Mouse (Mus musculus) forebrain, embryonic 10.5 days (tissue): ENCODE results near the gene Pbld1. TPM values are rescaled to one million over a fixed set of nuclear protein-coding genes. Genes with fewer than 3 reads are reported as not detected.

Experiments used
- DNase-seq: peaks from one replicate; pipeline ENCODE4 v3.0.0-alpha.2; 2017; ENCODE audit warnings: low spot score; ENCODE audit errors: extremely low spot score
- H3K27ac ChIP-seq: fragments of 300-500 bp; sonication (generic); 2 replicates; pipeline ENCODE4 v1.5.1; 2016; ENCODE audit warnings: mild to moderate bottlenecking
- H3K27me3 ChIP-seq: fragments of 300-500 bp; sonication (generic); 2 replicates; pipeline ENCODE4 v1.6.1; 2016; ENCODE audit warnings: mild to moderate bottlenecking; ENCODE audit not compliant: poor library complexity, severe bottlenecking
- H3K36me3 ChIP-seq: fragments of 300-500 bp; sonication (generic); replicated peaks from 2 replicates; pipeline ENCODE4 v1.6.1; 2016; ENCODE audit warnings: mild to moderate bottlenecking, moderate library complexity
- H3K4me1 ChIP-seq: fragments of 300-500 bp; sonication (generic); 2 replicates; pipeline ENCODE4 v1.6.1; 2016
- H3K4me3 ChIP-seq: fragments of 300-500 bp; sonication (generic); 2 replicates; pipeline ENCODE4 v1.5.1; 2016; ENCODE audit warnings: mild to moderate bottlenecking, moderate library complexity
- H3K9me3 ChIP-seq: fragments of 300-500 bp; sonication (generic); 2 replicates; pipeline ENCODE4 v1.6.1; 2016; ENCODE audit warnings: mild to moderate bottlenecking, moderate library complexity
- WGBS: fragments of 180-500 bp; shearing (Covaris S2); methylation state at CpG from one replicate; pipeline ENCODE4 v1.1.7; 2016; 5-methylcytosine and 5-hydroxymethylcytosine counted together
- polyA plus RNA-seq: library from polyadenylated mRNA; unstranded; fragments of >200 nt; fragmentation: Nextera tagmentation; extraction: Ambion mirVana; gene quantifications from 2 replicates; pipeline ENCODE4 v1.2.1, GENCODE M21; 2016

Pbld1 gene
- 1.5 and 1.8 TPM in 2 replicates for polyA plus RNA-seq

GRCm38 (mm10) chr10:63059862-63060261 is at the start of gene Pbld1:
Pbld1 (plus strand) TSS chr10:63060162.
- Histone ChIP-seq H3K4me1 (peaks cover 18% of the 10 kb centered on the region), H3K27ac (no peak within 1 kb of the TSS), H3K27me3 (no peaks in the 10 kb centered on the region), H3K4me3 (no peak within 1 kb of the TSS), H3K9me3 (no peaks in the 10 kb centered on the region), H3K36me3 (no peaks in the 10 kb centered on the region)
- WGBS = 89% methylated on average over 2 of the region's 2 CpGs
- DNase-seq = no peak

DNA sequence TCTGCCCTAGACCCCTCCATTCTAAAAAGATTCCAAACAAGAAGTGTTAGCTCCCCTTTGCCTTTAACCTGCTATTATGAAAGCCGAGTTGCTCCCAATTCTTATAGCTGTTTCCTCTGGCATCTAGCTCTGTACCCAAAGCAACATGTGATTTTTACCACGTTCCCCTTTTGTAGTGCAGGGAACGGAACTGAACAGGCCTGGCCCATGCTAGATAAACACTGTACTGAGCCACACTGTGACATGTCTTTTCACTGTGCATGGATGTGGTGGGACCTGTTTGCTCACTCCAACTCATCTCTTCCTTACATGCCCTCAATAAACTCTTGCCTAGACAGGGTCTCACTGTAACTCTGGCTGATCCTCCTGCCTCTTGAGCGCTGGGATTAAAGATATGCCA is 49.7 kb upstream of the Pbld1 start:
- Histone ChIP-seq H3K4me1 (no peaks in the 10 kb centered on the region), H3K27me3 (no peaks in the 10 kb centered on the region), H3K27ac (no peak overlapping the region), H3K4me3 (no peak overlapping the region), H3K9me3 (no peaks in the 10 kb centered on the region), H3K36me3 (peaks cover 98% of the 10 kb centered on the region)
- WGBS = 87% methylated on average over 4 of the region's 4 CpGs
- DNase-seq = no peak

DNA sequence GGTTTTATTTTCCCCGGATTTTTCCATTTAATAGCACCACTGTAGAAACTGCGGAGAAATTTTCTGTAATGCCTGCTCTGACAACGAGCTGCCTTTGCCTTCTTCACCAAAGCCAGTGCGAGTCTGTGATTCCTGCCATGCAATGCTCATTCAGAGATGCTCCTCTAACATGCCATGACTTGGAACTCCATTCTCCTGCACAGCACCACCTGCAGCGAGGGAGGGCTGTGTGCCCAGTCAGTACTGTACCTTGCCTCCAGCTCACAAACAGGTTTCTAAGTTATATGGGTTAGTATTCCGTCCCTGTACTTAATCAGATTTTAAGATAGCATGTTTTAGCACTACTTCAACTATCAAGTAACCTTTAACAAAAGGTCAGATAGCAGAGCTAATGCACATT is 48.4 kb upstream of the Pbld1 start:
- Histone ChIP-seq H3K36me3 (peaks cover 98% of the 10 kb centered on the region), H3K27me3 (no peaks in the 10 kb centered on the region), H3K9me3 (no peaks in the 10 kb centered on the region), H3K27ac (no peak overlapping the region), H3K4me3 (no peak overlapping the region), H3K4me1 (no peaks in the 10 kb centered on the region)
- DNase-seq = no peak
- 91% methylated on average over 6 of the region's 6 CpGs for WGBS

GRCm38 (mm10) chr10:63013476-63013875 is 46.5 kb upstream of the Pbld1 start:
- no peaks in the 10 kb centered on the region for H3K9me3 ChIP-seq
- 77% methylated on average over 3 of the region's 3 CpGs for WGBS

GRCm38 (mm10) chr10:63014168-63014567 is 45.8 kb upstream of the Pbld1 start:
- 88% methylated on average over 9 of the region's 9 CpGs for WGBS
- Histone ChIP-seq H3K27ac (no peak overlapping the region), H3K4me3 (no peak overlapping the region), H3K9me3 (no peaks in the 10 kb centered on the region), H3K4me1 (no peaks in the 10 kb centered on the region), H3K36me3 (peaks cover 97% of the 10 kb centered on the region), H3K27me3 (no peaks in the 10 kb centered on the region)
- DNase-seq = no peak

More at GRCm38 (mm10) chr10:63013476-63013875, 46.5 kb upstream of the Pbld1 start:
- Histone ChIP-seq H3K4me3 (no peak overlapping the region), H3K36me3 (peaks cover 97% of the 10 kb centered on the region), H3K27me3 (no peaks in the 10 kb centered on the region), H3K27ac (no peak overlapping the region), H3K4me1 (no peaks in the 10 kb centered on the region)
- no peak for DNase-seq

GRCm38 (mm10) chr10:63019304-63019703 is 40.7 kb upstream of the Pbld1 start:
- 96% methylated on average over 6 of the region's 6 CpGs for WGBS
- no peak overlapping the region for H3K4me3 ChIP-seq
- no peak overlapping the region for H3K27ac ChIP-seq
- H3K36me3 ChIP-seq = peaks cover 53% of the 10 kb centered on the region
- H3K27me3 ChIP-seq = no peaks in the 10 kb centered on the region
- DNase-seq = no peak
- H3K9me3 ChIP-seq = no peaks in the 10 kb centered on the region
- peaks cover 25% of the 10 kb centered on the region for H3K4me1 ChIP-seq

DNA sequence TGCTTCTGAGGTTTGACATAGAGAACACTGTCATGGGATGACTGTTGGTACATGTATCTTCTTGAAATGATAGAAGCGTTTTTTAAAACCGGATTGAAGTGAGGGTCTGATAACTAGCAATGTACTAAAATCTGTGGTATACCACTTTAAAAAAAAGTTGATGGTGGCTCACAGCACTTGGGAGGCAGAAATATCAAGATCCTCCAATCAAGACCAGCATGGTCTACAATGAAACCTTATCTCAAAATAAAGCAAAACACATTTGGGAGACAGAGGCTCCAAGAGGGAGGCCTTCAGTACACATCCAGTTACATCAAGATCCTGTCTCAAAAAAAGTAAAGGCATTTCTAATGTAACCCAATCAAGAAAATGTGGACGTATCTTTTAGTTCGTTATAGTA is 38.3 kb upstream of the Pbld1 start:
- 59% methylated on average over 4 of the region's 4 CpGs for WGBS
- peaks cover 46% of the 10 kb centered on the region for H3K4me1 ChIP-seq
- peak overlapping the region; percentile 100; the same call in 1 of the 2 replicates for H3K27ac ChIP-seq
- DNase-seq = no peak
- peak overlapping the region; percentile 97 for H3K4me3 ChIP-seq
- no peaks in the 10 kb centered on the region for H3K27me3 ChIP-seq
- H3K9me3 ChIP-seq = no peaks in the 10 kb centered on the region
- peaks cover 29% of the 10 kb centered on the region for H3K36me3 ChIP-seq

DNA sequence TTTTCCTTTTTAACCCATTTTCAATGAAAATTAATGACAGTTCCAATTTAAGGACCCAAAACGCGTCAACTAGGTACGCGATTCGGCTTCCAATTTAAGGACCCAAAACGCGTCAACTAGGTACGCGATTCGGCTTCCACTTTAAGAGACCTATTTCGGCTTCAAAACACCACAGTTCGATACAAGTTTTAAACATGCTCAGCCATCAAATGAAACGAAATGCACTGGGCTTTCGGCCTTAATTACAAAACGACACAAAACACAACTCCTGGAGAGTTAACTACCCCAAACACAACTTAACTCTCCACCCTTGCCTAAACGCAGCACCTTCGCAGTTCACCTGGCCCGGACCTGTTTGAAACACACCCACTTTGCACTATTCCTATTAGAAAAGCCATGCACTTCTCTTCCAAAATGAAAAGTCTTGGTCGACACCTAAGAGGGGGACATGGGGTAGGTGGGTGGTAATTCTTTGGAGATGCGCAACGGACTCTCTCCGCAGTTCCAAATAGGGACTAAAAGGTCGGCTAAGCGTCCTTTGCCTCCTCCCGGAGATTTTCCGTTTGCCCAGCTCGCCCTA is 37.3 kb upstream of the Pbld1 start:
- under 1% methylated on average over 27 of the region's 27 CpGs for whole genome bisulfite sequencing
- H3K9me3 ChIP-seq = no peaks in the 10 kb centered on the region
- peaks cover 20% of the 10 kb centered on the region for H3K36me3 ChIP-seq
- no peaks in the 10 kb centered on the region for H3K27me3 ChIP-seq
- peaks cover 55% of the 10 kb centered on the region for H3K4me1 ChIP-seq
- peak overlapping the region; percentile 97 for H3K4me3 ChIP-seq
- DNase-seq = peak; percentile 27
- H3K27ac ChIP-seq = peak overlapping the region; percentile 100

DNA sequence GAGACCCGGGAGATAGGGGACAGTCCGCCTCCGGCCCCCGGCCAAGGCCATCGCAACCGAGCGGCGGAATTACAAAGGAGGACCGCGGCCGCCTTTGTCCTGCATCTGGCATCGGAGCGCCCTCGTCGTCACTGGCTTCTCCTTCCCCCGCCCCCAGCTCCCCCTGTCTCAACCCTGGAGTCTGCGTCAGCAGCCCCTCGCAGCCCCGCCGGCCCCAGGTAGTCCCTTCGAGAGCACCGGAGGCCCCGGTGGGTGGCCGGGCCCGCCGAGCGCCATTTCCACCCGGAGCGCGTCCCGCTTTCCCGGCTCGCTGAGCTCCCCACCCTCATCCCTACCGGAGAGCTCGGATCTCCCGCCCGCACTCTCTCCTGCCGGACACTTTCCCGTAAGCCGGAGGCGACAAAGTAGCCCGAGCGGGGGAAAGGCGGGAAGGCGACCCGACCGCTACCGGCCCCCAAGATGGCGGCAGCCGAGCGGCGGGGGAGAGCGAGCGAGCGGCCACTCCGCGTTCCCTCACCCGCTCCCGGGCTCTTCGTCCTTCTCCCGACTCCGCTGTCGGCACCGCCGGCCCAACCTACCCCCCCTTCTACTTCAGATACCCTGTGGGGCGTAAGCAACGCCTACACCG is 36.7 kb upstream of the Pbld1 start:
- H3K9me3 ChIP-seq = no peaks in the 10 kb centered on the region
- no peaks in the 10 kb centered on the region for H3K27me3 ChIP-seq
- DNase-seq = peak; percentile 74
- H3K4me1 ChIP-seq = peaks cover 61% of the 10 kb centered on the region
- peaks cover 14% of the 10 kb centered on the region; the same call in 1 of the 2 replicates for H3K36me3 ChIP-seq
- under 1% methylated on average over 65 of the region's 68 CpGs for WGBS
- H3K27ac ChIP-seq = peak overlapping the region; percentile 100
- peak overlapping the region; percentile 97 for H3K4me3 ChIP-seq

DNA sequence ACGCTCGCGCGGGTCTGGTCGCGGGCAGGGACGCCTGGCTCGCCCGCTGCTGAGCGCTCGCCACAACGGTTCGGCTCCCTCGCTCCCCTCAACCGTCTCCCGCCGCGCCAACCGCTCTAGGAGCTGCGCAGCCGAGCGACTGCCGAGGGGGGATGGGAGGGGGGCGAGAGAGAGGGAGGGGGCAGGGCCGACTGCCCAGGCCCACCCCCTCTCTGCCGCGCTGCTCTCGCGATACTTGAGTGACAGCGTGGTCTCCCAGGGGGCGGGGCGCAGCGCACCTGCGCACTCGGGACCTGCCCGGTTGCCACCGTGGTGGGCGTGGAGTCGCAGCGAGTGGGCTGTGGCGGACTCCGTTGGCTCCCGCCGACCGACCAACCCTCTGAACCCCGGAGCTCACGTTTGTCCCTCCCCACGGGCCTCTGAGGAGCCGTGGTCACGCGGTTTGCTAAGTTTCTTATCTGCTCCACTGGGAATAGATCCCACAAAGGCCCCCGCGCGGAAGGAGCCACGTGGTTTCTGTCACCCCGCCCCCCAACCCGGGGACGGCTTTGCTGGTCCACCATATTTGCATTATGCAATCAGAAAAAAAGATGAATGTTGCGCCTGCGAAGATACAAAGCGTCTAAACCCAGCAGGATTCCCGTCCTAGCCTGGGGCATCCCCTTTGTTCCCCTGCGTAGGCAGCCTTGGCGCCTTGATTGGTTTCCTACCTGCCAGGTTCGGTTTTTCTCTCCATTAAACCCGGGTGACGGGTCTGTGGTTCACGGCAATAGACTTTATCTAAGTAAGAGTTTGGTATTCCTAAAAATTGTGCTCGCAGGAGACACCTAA is 36.0 kb upstream of the Pbld1 start, which contains the start of the genes Hnrnph3 and Pbld2:
TSS of gene Hnrnph3 (minus strand) at position 469 of the 831 bp plus-strand sequence.
TSS of gene Pbld2 (plus strand) at position 567 of the 831 bp plus-strand sequence.
- peak; percentile 99 for DNase-seq
- peaks cover 69% of the 10 kb centered on the region for H3K4me1 ChIP-seq
- under 1% methylated on average over 69 of the region's 69 CpGs for WGBS
- H3K36me3 ChIP-seq = 0 out of 2 replicates have a peak, but pooled peaks cover 8% of the 10 kb centered on the region
- no peaks in the 10 kb centered on the region for H3K9me3 ChIP-seq
- peak within 1 kb of the TSS; percentile 97 for H3K4me3 ChIP-seq
- no peaks in the 10 kb centered on the region for H3K27me3 ChIP-seq
- H3K27ac ChIP-seq = peak within 1 kb of the TSS; percentile 100

DNA sequence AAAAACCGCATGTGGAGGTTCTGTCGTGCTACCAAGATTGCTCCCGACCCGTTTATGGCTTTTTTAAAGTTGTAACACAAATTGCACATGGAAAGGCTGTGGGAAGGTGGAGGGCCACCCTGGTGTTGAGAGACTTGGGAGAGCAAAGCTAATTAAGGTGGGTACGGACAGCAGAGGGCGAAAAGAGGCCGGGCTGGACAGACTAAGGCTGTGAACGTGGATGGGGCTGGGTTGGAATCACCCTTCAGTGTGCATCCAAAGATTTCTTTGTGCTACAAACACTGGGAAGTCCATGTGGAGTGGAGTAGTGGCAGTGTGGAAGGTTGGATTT is 35.4 kb upstream of the Pbld1 start:
- H3K4me1 ChIP-seq = peaks cover 69% of the 10 kb centered on the region
- no peaks in the 10 kb centered on the region for H3K27me3 ChIP-seq
- peak overlapping the region; percentile 100 for H3K27ac ChIP-seq
- WGBS = under 1% methylated on average over 8 of the region's 8 CpGs
- DNase-seq = peak; percentile 71
- peak overlapping the region; percentile 97 for H3K4me3 ChIP-seq
- 0 out of 2 replicates have a peak, but pooled peaks cover 2% of the 10 kb centered on the region for H3K36me3 ChIP-seq
- no peaks in the 10 kb centered on the region for H3K9me3 ChIP-seq

GRCm38 (mm10) chr10:63025016-63025415 is 34.9 kb upstream of the Pbld1 start:
- WGBS = 16% methylated on average over 2 of the region's 2 CpGs
- DNase-seq = no peak
- Histone ChIP-seq H3K36me3 (0 out of 2 replicates have a peak, but pooled peaks cover 2% of the 10 kb centered on the region), H3K27ac (peak overlapping the region; percentile 100), H3K9me3 (no peaks in the 10 kb centered on the region), H3K4me1 (peaks cover 67% of the 10 kb centered on the region), H3K4me3 (peak overlapping the region; percentile 97), H3K27me3 (no peaks in the 10 kb centered on the region)
